Comparison of ENCODE assay signal across 8 mouse cellular contexts in the genomic region with DNA sequence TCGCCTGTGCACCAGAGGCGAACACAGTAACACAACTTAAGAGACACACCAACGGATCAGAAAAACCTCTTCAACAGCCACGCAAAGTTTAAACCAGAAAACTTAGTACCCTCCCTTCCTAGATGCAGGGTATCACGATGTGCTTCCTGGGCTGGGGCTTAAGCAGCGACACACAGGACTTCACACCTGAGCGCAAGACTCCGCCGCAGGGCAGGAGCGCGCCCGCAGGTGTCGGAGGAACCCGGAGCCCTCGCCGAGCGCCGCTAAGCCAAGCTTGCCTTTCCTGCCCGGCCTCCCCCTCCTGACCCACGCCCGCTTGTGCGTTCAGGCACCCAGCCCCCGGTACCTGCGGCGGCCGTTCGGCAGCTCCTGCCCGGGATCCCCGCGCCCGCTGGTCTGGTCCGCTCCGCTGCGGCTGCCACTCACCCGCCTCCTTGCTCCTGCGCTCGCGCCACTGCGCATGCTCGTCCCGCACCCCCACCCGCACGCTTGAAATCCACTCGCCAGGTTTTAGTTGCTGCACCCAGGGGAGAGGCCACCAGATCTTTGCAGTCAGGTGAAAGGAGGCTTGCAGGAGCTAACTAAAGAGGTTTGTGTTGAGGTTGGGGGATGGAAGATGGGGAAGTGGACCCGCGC. TPM values are rescaled to one million over a fixed set of nuclear protein-coding genes. Genes with fewer than 3 reads are reported as not detected.
DNase-seq lines count a peak whose midpoint lies in the region; ATAC-seq and TF ChIP-seq lines count a peak whose summit lies in the region.

TSS of gene Pls1 (minus strand) at position 487 of the 636 bp plus-strand sequence.

- no peak for TF ChIP-seq CTCF in intestine, postnatal 0 days (IDR thresholded peaks at IDR 0.05; ENCODE audit: low read depth)

- peaks cover 7% of the 10 kb centered on the region; the same call in 1 of the 2 replicates for H3K4me1 ChIP-seq in intestine, postnatal 0 days (replicated peaks; ENCODE audit: control insufficient read depth, insufficient read depth, low read length)

- H3K4me3 ChIP-seq in intestine, postnatal 0 days (ENCODE audit: low read depth, low read length) = peak within 1 kb of the TSS; percentile 64

- no peaks in the 10 kb centered on the region for H3K36me3 ChIP-seq in intestine, postnatal 0 days (ENCODE audit: control insufficient read depth, insufficient read depth)

- DNase-seq in adrenal gland, adult 8-10 months = peak; percentile 72
- peak; percentile 75 for DNase-seq in embryo, embryonic 11.5 days (ENCODE audit: low read depth, low spot score)
- DNase-seq in heart, adult 11 months = peak; percentile 93
- DNase-seq in left cerebral cortex, postnatal 25 days (ENCODE audit: low spot score in 2 of 2) = peak; percentile 89 to 94
- peak; percentile 91 for DNase-seq in mesoderm, embryonic 11.5 days (ENCODE audit: low read depth, low spot score)
- DNase-seq in right cerebral cortex, postnatal 36 days (ENCODE audit: low spot score in 2 of 2) = peak; percentile 80 to 87
- DNase-seq in urinary bladder, postnatal 36 days (ENCODE audit: low spot score in 2 of 2) = peak; percentile 85 to 91

- peak within 1 kb of the TSS; percentile 69 for H3K9ac ChIP-seq in intestine, postnatal 0 days (ENCODE audit: low read depth, low read length)

- H3K27ac ChIP-seq in intestine, postnatal 0 days (ENCODE audit: low read depth, low read length) = peak within 1 kb of the TSS; percentile 95

- H3K9me3 ChIP-seq in intestine, postnatal 0 days (ENCODE audit: control insufficient read depth) = no peaks in the 10 kb centered on the region

- no peaks in the 10 kb centered on the region for H3K27me3 ChIP-seq in intestine, postnatal 0 days (replicated peaks; ENCODE audit: control insufficient read depth, insufficient read depth, low read length)

- ATAC-seq in intestine, postnatal 0 days = peak; percentile 83

- intact Hi-C loops in left cerebral cortex, postnatal 25 days (cut with DNase I) = loop anchor here (5.0 kb wide), 1 partner anchor 63 kb away; no protein-coding TSS in a partner anchor

- H3K4me2 ChIP-seq in intestine, postnatal 0 days (replicated peaks; ENCODE audit: low read depth) = peak within 1 kb of the TSS; percentile 81

- 1% methylated on average over 46 of the region's 46 CpGs for WGBS in intestine, postnatal 0 days

RNA-seq across cellular contexts. Expression of gene Pls1, which starts in this region (rescaled TPM):
- total RNA-seq in adrenal gland, adult 8-10 months (2022) = 1 to 10 TPM; 2.1 to 5.6 (median 3.9) TPM
- 512 and 547 TPM in 2 replicates for polyA plus RNA-seq in intestine, postnatal 0 days (2015; fragmentation: Nextera tagmentation; extraction: Ambion mirVana)
- total RNA-seq in left cerebral cortex, postnatal 25 days (2021) = 1 to 10 TPM; 6.2 to 6.4 TPM

Comparison
In these comparisons a context has a peak if more than half of its experiments do, and no peak if none do; other contexts are left out.
1. Peak in every context shown above with its lines: DNase-seq, ATAC-seq, H3K4me3 ChIP-seq and H3K27ac ChIP-seq.